Mouse (Mus musculus) hindbrain, postnatal 0 days (tissue): Measurements from ENCODE around the gene Dnase2a. TPM values are rescaled to one million over a fixed set of nuclear protein-coding genes. Genes with fewer than 3 reads are reported as not detected.
A peak's percentile ranks its signal among the peaks of the same experiment; 100 is the strongest.

Source experiments
- ATAC-seq: fragments of 200-750 bp; cut with Nextera tagmentation; 2 replicates; pipeline ENCODE4 v1.8.0; 2017; ENCODE audit warnings: mild to moderate bottlenecking, moderate TSS enrichment, moderate library complexity
- DNase-seq: peaks from one replicate; pipeline ENCODE4 v3.0.0-alpha.2; 2015; ENCODE audit warnings: low spot score
- H3K27ac ChIP-seq: fragments of 300-500 bp; sonication (generic); 2 replicates; pipeline ENCODE4 v1.5.1; 2014; ENCODE audit warnings: mild to moderate bottlenecking
- H3K27me3 ChIP-seq: fragments of 300-500 bp; sonication (generic); 2 replicates; pipeline ENCODE4 v1.6.1; 2014; ENCODE audit warnings: low read length, mixed read lengths; ENCODE audit not compliant: insufficient read depth
- H3K36me3 ChIP-seq: fragments of 300-500 bp; sonication (generic); 2 replicates; pipeline ENCODE4 v1.6.1; 2014; ENCODE audit warnings: low read length, mixed read lengths; ENCODE audit not compliant: insufficient read depth
- H3K4me1 ChIP-seq: fragments of 300-500 bp; sonication (generic); 2 replicates; pipeline ENCODE4 v1.6.1; 2014; ENCODE audit warnings: antibody characterized with exemption, low read length, mixed read lengths; ENCODE audit not compliant: insufficient read depth
- H3K4me2 ChIP-seq: fragments of 300-500 bp; sonication (generic); 2 replicates; pipeline ENCODE4 v1.6.1; 2014; ENCODE audit warnings: low read depth, mild to moderate bottlenecking, low read length, moderate library complexity, mixed read lengths
- H3K4me3 ChIP-seq: fragments of 300-500 bp; sonication (generic); 2 replicates; pipeline ENCODE4 v1.5.1; 2014; ENCODE audit warnings: low read length
- H3K9ac ChIP-seq: fragments of 300-500 bp; sonication (generic); replicated peaks from 2 replicates; pipeline ENCODE4 v1.6.1; 2014; ENCODE audit warnings: mild to moderate bottlenecking, low read length, moderate library complexity, mixed read lengths
- H3K9me3 ChIP-seq: fragments of 300-500 bp; sonication (generic); 2 replicates; pipeline ENCODE4 v1.6.1; 2016; ENCODE audit warnings: low read length, mixed read lengths
- CTCF ChIP-seq: IDR thresholded peaks from 2 replicates; pipeline ENCODE4 v1.5.1; 2016; ENCODE audit warnings: antibody characterized with exemption, control low read depth, low read depth
- WGBS: fragments of 180-500 bp; shearing (Covaris S2); extraction: QIAGEN DNeasy Blood & Tissue Kit; methylation state at CpG from one replicate; pipeline ENCODE4 v1.1.7; 2014; 5-methylcytosine and 5-hydroxymethylcytosine counted together
- polyA plus RNA-seq: library from polyadenylated mRNA; unstranded; fragments of >200 nt; fragmentation: Nextera tagmentation; extraction: Ambion mirVana; gene quantifications from 2 replicates; pipeline ENCODE4 v1.2.1, GENCODE M21; 2015
- total RNA-seq: library from RNA; depleted of rRNA; stranded (reverse); fragments of >200 nt; gene quantifications from 2 replicates; pipeline ENCODE4 v1.2.3, GENCODE M21; 2014; rRNA removed

The Dnase2a gene
- total RNA-seq, result 15.0 and 24.5 TPM in 2 replicates
- 8.6 and 8.8 TPM in 2 replicates for polyA plus RNA-seq

DNA sequence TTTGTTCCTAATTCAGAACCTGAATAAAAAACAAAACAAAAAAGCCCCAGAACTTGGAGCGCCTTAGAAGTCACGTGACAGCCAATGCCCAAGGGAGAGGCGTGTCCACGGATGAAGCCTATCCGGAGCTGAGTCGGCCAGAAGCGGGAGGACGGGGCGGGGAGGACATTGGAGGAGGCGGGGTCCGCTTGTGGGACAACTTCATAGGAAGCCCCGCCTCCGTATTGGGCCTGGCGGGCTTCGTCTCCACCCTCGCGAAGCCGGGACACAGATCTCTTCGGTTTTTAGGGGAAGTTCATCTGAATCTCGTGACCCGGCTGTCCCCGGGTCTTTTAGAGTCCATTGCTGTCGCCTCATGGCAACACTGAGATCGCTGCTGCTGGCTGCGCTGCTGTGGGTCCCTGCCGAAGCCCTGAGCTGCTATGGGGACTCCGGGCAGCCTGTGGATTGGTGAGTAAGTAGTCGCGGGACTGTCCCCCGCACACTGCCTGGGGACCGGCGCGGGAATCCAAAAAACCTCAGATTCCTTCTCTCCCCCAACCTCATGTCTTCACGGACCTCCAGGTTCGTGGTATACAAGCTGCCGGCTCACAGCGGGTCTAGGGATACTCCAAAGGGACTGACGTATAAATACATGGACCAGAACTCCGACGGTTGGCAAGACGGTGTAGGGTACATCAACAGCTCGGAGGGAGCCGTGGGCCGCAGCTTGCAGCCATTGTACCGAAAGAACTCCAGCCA, at the start of gene Dnase2a:
Gene Dnase2a, plus strand, starts transcription at position 140 of the 741 bp plus-strand sequence.
- Histone ChIP-seq H3K27me3 (no peaks in the 10 kb centered on the region), H3K9ac (peak within 1 kb of the TSS; percentile 51), H3K36me3 (peaks cover 21% of the 10 kb centered on the region; the same call in 1 of the 2 replicates), H3K9me3 (no peaks in the 10 kb centered on the region), H3K27ac (no peak within 1 kb of the TSS), H3K4me1 (0 out of 2 replicates have a peak, but pooled peaks cover under 1% of the 10 kb centered on the region), H3K4me2 (peak within 1 kb of the TSS; percentile 66), H3K4me3 (peak within 1 kb of the TSS; percentile 37)
- WGBS, result 3% methylated on average over 43 of the region's 45 CpGs
- no peak for TF ChIP-seq CTCF
- peak; percentile 86 for ATAC-seq
- peak; percentile 95 for DNase-seq

- peak within 1 kb of the TSS; percentile 39 for H3K4me3 ChIP-seq
- peak; percentile 60 for TF ChIP-seq CTCF
- H3K9me3 ChIP-seq, result no peaks in the 10 kb centered on the region
- peak within 1 kb of the TSS; percentile 48 for H3K9ac ChIP-seq
- H3K36me3 ChIP-seq, result peaks cover 21% of the 10 kb centered on the region
- no peaks in the 10 kb centered on the region for H3K27me3 ChIP-seq
- ATAC-seq (peak; percentile 83), DNase-seq (peak; percentile 82)
- peak within 1 kb of the TSS; percentile 75 for H3K4me2 ChIP-seq
- WGBS, result 17% methylated on average over 39 of the region's 46 CpGs
- H3K4me1 ChIP-seq, result 0 out of 2 replicates have a peak, but pooled peaks cover 5% of the 10 kb centered on the region
- H3K27ac ChIP-seq, result no peak within 1 kb of the TSS
Observed at GRCm38 (mm10) chr8:84871376-84872308, 36.7 kb upstream of the Dnase2a start, which contains the start of gene Syce2. Gene Syce2 (plus strand): TSS chr8:84872111.

DNA sequence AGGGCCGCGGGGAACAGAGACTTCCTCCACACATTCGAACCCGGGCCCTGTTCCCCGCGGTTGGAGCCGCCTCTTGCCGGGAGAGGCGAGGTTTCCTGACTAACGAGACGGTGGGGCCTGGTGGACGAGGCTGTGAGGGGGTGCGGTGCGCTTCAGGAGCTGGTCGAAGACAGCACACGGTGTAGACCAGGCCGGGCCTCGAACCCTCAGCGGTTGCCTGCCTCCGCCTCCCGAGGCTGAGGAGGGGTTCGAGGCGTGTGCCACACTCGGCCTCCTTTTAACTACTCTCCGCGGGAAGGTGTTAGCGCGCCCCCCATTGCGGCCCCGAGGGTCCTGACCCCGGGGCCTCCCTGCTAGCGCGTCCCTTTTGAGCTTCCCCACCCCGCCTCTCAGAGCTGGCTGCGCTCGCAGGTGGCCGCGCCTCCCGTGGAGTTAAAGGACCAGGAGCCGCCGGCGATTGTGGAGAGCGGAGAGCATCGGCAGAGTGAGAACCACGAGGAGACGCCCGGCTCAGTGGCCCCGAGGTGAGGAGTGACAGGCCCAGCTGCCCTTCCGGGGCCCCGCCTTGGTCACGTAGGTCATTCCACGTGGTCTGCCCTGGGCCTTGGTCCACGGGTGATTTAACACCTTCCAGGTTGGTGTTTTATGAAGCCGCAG, 35.9 kb upstream of the Dnase2a start:
- TF ChIP-seq CTCF, result no peak
- H3K27me3 ChIP-seq, result no peaks in the 10 kb centered on the region
- no peak overlapping the region for H3K27ac ChIP-seq
- ATAC-seq, result peak; percentile 72
- H3K4me2 ChIP-seq, result peak overlapping the region; percentile 75
- 4% methylated on average over 51 of the region's 54 CpGs for WGBS
- peak overlapping the region; percentile 39 for H3K4me3 ChIP-seq
- peak overlapping the region; percentile 48 for H3K9ac ChIP-seq
- H3K4me1 ChIP-seq, result 0 out of 2 replicates have a peak, but pooled peaks cover 5% of the 10 kb centered on the region
- peaks cover 16% of the 10 kb centered on the region for H3K36me3 ChIP-seq
- peak; percentile 33 for DNase-seq
- no peaks in the 10 kb centered on the region for H3K9me3 ChIP-seq

- peaks cover 11% of the 10 kb centered on the region for H3K36me3 ChIP-seq
- 0 out of 2 replicates have a peak, but pooled peaks cover 5% of the 10 kb centered on the region for H3K4me1 ChIP-seq
- no peak overlapping the region for H3K27ac ChIP-seq
- H3K27me3 ChIP-seq, result no peaks in the 10 kb centered on the region
- peak overlapping the region; percentile 39 for H3K4me3 ChIP-seq
- peak overlapping the region; percentile 75 for H3K4me2 ChIP-seq
- H3K9me3 ChIP-seq, result no peaks in the 10 kb centered on the region
- no peak for ATAC-seq
- no peak for TF ChIP-seq CTCF
- no peak for DNase-seq
- 77% methylated on average over 4 of the region's 4 CpGs for WGBS
- peak overlapping the region; percentile 48; the same call in 1 of the 2 replicates for H3K9ac ChIP-seq
Observed at GRCm38 (mm10) chr8:84873016-84873415, 35.3 kb upstream of the Dnase2a start.

DNA sequence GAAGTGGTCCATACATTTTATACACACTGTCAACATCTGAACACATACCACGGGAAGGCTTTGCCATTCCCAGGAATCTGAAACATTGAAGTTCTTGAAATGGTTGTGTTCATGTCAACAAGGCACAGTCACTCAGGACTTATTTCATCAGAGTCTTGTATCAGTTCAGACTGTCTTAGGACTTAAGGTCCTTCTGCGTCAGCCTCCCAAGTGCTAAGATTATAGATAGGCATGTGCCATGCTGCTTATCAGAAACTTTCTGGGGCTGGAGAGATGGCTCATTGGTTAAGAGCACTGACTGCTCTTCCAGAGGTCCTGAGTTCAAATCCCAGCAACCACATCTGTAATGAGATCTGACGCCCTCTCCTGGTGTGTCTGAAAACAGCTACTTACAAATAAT, 34.0 kb upstream of the Dnase2a start:
- Histone ChIP-seq H3K4me2 (no peak overlapping the region), H3K36me3 (no peaks in the 10 kb centered on the region), H3K9ac (no peak overlapping the region), H3K4me1 (0 out of 2 replicates have a peak, but pooled peaks cover 5% of the 10 kb centered on the region), H3K27me3 (no peaks in the 10 kb centered on the region), H3K4me3 (no peak overlapping the region), H3K9me3 (no peaks in the 10 kb centered on the region), H3K27ac (no peak overlapping the region)
- no peak for TF ChIP-seq CTCF
- ATAC-seq (no peak), DNase-seq (no peak)
- 93% methylated on average over 3 of the region's 3 CpGs for WGBS
